Mouse (Mus musculus) gonadal fat pad, adult 2 months (tissue): ENCODE results near the gene Mecr. TPM values are rescaled to one million over a fixed set of nuclear protein-coding genes. Genes with fewer than 3 reads are reported as not detected.
"Not testable (repeated sequence)": the region's sequence is repeated elsewhere in the genome, so short reads cannot be mapped to it uniquely, and the experiment has no call there.

Experiments
- DNase-seq: peaks from one replicate; pipeline ENCODE4 v3.0.0-alpha.2; 2012; ENCODE audit warnings: low read depth
- polyA plus RNA-seq: library from polyadenylated mRNA; depleted of rRNA; stranded (reverse); fragments of >200 nt; gene quantifications from 2 replicates; pipeline ENCODE4 v1.2.3, GENCODE M21; 2012; rRNA removed

The Mecr gene
- 49.9 and 80.6 TPM in 2 replicates for polyA plus RNA-seq

- no peak for DNase-seq
Observed at GRCm38 (mm10) chr4:131843290-131843743, at the start of gene Mecr. Mecr (plus strand) TSS chr4:131843470.

GRCm38 (mm10) chr4:131796312-131797080 is 46.8 kb upstream of the Mecr start:
- no peak for DNase-seq

- DNase-seq: peak; percentile 41
Observed at GRCm38 (mm10) chr4:131797483-131797882, 45.8 kb upstream of the Mecr start.

- no peak for DNase-seq
Observed at GRCm38 (mm10) chr4:131797920-131798319, 45.4 kb upstream of the Mecr start.

- DNase-seq: no peak
Observed at GRCm38 (mm10) chr4:131798968-131799367, 44.3 kb upstream of the Mecr start.

- no peak for DNase-seq
Observed at GRCm38 (mm10) chr4:131803846-131804245, 39.4 kb upstream of the Mecr start.

- DNase-seq: not testable (repeated sequence)
Observed at GRCm38 (mm10) chr4:131804732-131805131, 38.5 kb upstream of the Mecr start.

- DNase-seq: no peak
Observed at GRCm38 (mm10) chr4:131805255-131805654, 38.0 kb upstream of the Mecr start.

GRCm38 (mm10) chr4:131812458-131812857 is 30.8 kb upstream of the Mecr start:
- DNase-seq: no peak

- DNase-seq: no peak
Observed at GRCm38 (mm10) chr4:131813798-131814197, 29.5 kb upstream of the Mecr start.

GRCm38 (mm10) chr4:131814869-131815268 is 28.4 kb upstream of the Mecr start:
- no peak for DNase-seq

- DNase-seq: no peak
Observed at GRCm38 (mm10) chr4:131815774-131816173, 27.5 kb upstream of the Mecr start.

- no peak for DNase-seq
Observed at GRCm38 (mm10) chr4:131818926-131819325, 24.3 kb upstream of the Mecr start.

- DNase-seq: no peak
Observed at GRCm38 (mm10) chr4:131821161-131821731, 22.0 kb upstream of the Mecr start.

- no peak for DNase-seq
Observed at GRCm38 (mm10) chr4:131822583-131822982, 20.7 kb upstream of the Mecr start.

- no peak for DNase-seq
Observed at GRCm38 (mm10) chr4:131824939-131825338, 18.3 kb upstream of the Mecr start.

- no peak for DNase-seq
Observed at GRCm38 (mm10) chr4:131825830-131826229, 17.4 kb upstream of the Mecr start.

- DNase-seq: no peak
Observed at GRCm38 (mm10) chr4:131826905-131827304, 16.4 kb upstream of the Mecr start.

GRCm38 (mm10) chr4:131829123-131829522 is 14.1 kb upstream of the Mecr start:
- DNase-seq: no peak

- no peak for DNase-seq
Observed at GRCm38 (mm10) chr4:131831546-131832045, 11.7 kb upstream of the Mecr start.

GRCm38 (mm10) chr4:131832759-131833407 is 10.4 kb upstream of the Mecr start:
- DNase-seq: no peak

- no peak for DNase-seq
Observed at GRCm38 (mm10) chr4:131833971-131834609, 9.2 kb upstream of the Mecr start.
